Mouse (Mus musculus): ENCODE results near the gene Kcnip1.

DNA sequence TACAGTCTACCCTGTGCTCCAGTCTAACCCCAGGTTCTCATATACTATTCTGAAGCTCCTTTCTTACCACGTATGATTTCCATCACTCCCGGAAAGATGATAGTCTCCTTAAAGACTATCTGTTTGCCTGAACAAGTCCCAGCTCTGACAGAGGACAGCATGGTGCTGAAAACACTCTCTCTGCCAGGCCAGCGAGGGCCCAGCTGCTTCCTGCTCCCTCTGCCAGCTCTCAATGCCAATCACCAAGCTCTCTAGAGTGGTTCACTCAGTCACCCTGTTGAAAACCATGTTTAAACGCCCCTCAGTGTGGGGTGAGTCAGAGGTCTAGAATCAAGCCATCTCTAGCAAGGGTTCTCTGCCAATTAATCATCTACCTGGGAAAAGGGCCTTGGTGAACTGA is 65.1 kb downstream of the Kcnip1 start:
- TF ChIP-seq CTCF (IDR thresholded peaks at IDR 0.05; ENCODE audit: extremely low read depth, insufficient read depth, insufficient read length, insufficient replicate concordance): no peak
- no peak for TF ChIP-seq POLR2A (IDR thresholded peaks at IDR 0.05; ENCODE audit: low read depth, low read length)
